Mouse (Mus musculus) ES-E14 (cell line): Measurements from ENCODE around the gene Spr. TPM values are rescaled to one million over a fixed set of nuclear protein-coding genes. Genes with fewer than 3 reads are reported as not detected.

Experiments used
- DNase-seq: peaks from one replicate; pipeline ENCODE4 v3.0.0-alpha.2; 2013; ENCODE audit warnings: low read depth, low spot score
- H3K27ac ChIP-seq: 2 replicates; pipeline ENCODE4 v1.5.1; 2012; ENCODE audit warnings: low read depth, mild to moderate bottlenecking, low read length, moderate library complexity, mixed read lengths; ENCODE audit not compliant: poor library complexity, insufficient read depth, severe bottlenecking
- H3K36me3 ChIP-seq: 2 replicates; pipeline ENCODE4 v1.6.1; 2012; ENCODE audit warnings: mild to moderate bottlenecking, low read length, moderate library complexity, mixed read lengths; ENCODE audit not compliant: control insufficient read depth, poor library complexity, insufficient read depth, severe bottlenecking
- H3K4me1 ChIP-seq, 2 experiments: fragments of 150-350 bp in 1 of 2; sonication (generic) in 1 of 2; 2 replicates each; pipeline ENCODE4 v1.6.1; 2012; ENCODE audit warnings: low read length in 2 of 2, mild to moderate bottlenecking in 1 of 2, mixed read lengths in 1 of 2; ENCODE audit not compliant: control insufficient read depth in 2 of 2, insufficient read depth in 2 of 2, poor library complexity in 1 of 2
- H3K4me3 ChIP-seq, 2 experiments: fragments of 150-350 bp in 1 of 2; sonication (generic) in 1 of 2; 2 replicates each; pipeline ENCODE4 v1.5.1; 2012; ENCODE audit warnings: low read length in 2 of 2, low read depth in 1 of 2, mild to moderate bottlenecking in 1 of 2, mixed read lengths in 1 of 2; ENCODE audit not compliant: insufficient read depth in 1 of 2, poor library complexity in 1 of 2, severe bottlenecking in 1 of 2
- H3K9ac ChIP-seq: 2 replicates; pipeline ENCODE4 v1.6.1; 2012; ENCODE audit warnings: low read depth, mild to moderate bottlenecking, low read length, mixed read lengths; ENCODE audit not compliant: poor library complexity, insufficient read depth, severe bottlenecking
- H3K9me3 ChIP-seq: fragments of 150-350 bp; sonication (generic); 2 replicates; pipeline ENCODE4 v1.6.1; 2012; ENCODE audit warnings: low read depth, mild to moderate bottlenecking, low read length; ENCODE audit not compliant: control insufficient read depth, insufficient read depth
- CHD2 ChIP-seq: IDR thresholded peaks from 2 replicates; pipeline ENCODE4 v1.6.1; 2014; ENCODE audit warnings: mild to moderate bottlenecking, low read depth, low read length, inconsistent platforms
- HCFC1 ChIP-seq: IDR thresholded peaks from 2 replicates; pipeline ENCODE4 v1.6.1; 2012; ENCODE audit warnings: low read length, inconsistent platforms, borderline replicate concordance; ENCODE audit not compliant: insufficient read depth
- MAFK ChIP-seq: IDR thresholded peaks from 2 replicates; pipeline ENCODE4 v1.6.1; 2014; ENCODE audit warnings: mild to moderate bottlenecking, low read depth, low read length, inconsistent platforms; ENCODE audit not compliant: insufficient read depth
- ZC3H11A ChIP-seq: IDR thresholded peaks from 2 replicates; pipeline ENCODE4 v1.6.1; 2012; ENCODE audit warnings: low read depth, mild to moderate bottlenecking, inconsistent platforms, low read length, borderline replicate concordance
- ZNF384 ChIP-seq: IDR thresholded peaks from 2 replicates; pipeline ENCODE4 v1.6.1; 2012; ENCODE audit warnings: low read depth, low read length, inconsistent platforms
- in situ Hi-C, 2 experiments: fragments of 600-800 bp; cut with MboI; formaldehyde crosslinking; loops; one replicate each; pipeline ENCODE4 v1.15.1; 2025; ENCODE audit warnings: low sequenced_read_pairs in 2 of 2, inconsistent platforms in 1 of 2; ENCODE audit not compliant: unreplicated experiment in 2 of 2
- total RNA-seq: library from RNA; depleted of rRNA; stranded (reverse); fragments of 300-350 nt; gene quantifications from 2 replicates; pipeline ENCODE4 v1.2.3, GENCODE M21; 2012; rRNA removed

Spr gene
- total RNA-seq, 1 experiment = 83.0 TPM

DNA sequence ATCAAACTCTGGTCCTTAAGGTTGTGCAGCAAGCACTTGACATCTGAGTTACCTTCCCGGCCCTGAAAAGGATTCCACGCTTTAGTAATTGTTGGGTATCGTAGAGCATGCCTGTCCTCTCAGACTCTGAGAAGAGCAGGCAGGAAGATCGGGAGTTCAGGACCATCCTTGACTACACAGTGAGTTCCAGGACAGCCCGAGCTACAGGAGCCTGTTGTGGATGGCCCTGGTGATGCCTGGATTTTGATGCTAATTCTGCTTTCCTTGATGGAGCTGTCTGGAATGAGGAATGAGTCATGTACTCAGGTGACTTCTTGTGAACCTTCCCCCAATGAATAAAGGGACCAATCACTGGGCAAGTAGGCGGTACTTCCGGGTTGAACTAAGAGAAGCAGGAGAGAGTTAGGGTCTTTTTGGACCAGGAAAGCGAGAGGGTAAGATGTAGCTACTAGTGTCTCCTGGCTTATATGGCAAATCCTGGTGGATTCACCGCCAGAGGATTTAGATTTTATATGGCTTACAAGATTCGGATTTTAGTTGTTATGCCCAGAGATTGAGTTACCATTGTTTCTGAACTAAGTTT is 32.4 kb downstream of the Spr start:
- DNase-seq = peak; percentile 69
- H3K36me3 ChIP-seq = no peaks in the 10 kb centered on the region
- H3K27ac ChIP-seq = peak overlapping the region; percentile 75
- TF ChIP-seq ZNF384 = no peak
- no peak for TF ChIP-seq HCFC1
- no peak for TF ChIP-seq CHD2
- no peak for TF ChIP-seq MAFK
- no peak for TF ChIP-seq ZC3H11A
- H3K9me3 ChIP-seq = no peaks in the 10 kb centered on the region; the same call in 1 of the 2 replicates
- H3K9ac ChIP-seq = peak overlapping the region; percentile 79
- peaks cover 2 to 9% of the 10 kb centered on the region in 2 experiments; a peak in 2 of 4 replicates for H3K4me1 ChIP-seq
- in situ Hi-C loops = no loop called here
- peak overlapping the region; percentile 58 to 78 for H3K4me3 ChIP-seq

DNA sequence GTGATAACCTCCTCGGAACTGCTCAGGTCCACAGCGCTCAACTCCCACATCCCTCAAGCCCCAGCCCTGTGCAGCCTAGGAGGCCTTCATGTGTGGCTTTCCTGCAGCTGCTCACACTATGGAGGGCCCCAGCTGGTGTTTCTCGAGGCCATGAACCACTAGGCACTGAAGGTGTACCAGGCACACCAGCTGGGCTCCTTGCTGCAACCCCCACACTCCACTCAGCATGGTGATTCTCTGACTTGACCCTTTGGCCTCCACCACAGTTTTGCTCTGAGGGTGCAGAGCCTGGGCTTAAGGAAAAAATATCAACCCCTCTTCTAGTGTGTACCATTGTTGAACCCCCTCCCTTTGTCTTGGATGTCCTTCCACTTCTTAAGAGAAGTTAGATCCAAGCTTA is 34.2 kb downstream of the Spr start:
- no peak overlapping the region for H3K4me3 ChIP-seq
- no peak for DNase-seq
- no peak for TF ChIP-seq MAFK
- TF ChIP-seq CHD2 = no peak
- TF ChIP-seq ZC3H11A = no peak
- no peak for TF ChIP-seq ZNF384
- TF ChIP-seq HCFC1 = no peak
- H3K4me1 ChIP-seq = peaks cover 2 to 9% of the 10 kb centered on the region in 2 experiments; a peak in 2 of 4 replicates
- no peak overlapping the region for H3K9ac ChIP-seq
- no peaks in the 10 kb centered on the region for H3K36me3 ChIP-seq
- H3K27ac ChIP-seq = no peak overlapping the region
- in situ Hi-C loops = no loop called here
- H3K9me3 ChIP-seq = no peaks in the 10 kb centered on the region

DNA sequence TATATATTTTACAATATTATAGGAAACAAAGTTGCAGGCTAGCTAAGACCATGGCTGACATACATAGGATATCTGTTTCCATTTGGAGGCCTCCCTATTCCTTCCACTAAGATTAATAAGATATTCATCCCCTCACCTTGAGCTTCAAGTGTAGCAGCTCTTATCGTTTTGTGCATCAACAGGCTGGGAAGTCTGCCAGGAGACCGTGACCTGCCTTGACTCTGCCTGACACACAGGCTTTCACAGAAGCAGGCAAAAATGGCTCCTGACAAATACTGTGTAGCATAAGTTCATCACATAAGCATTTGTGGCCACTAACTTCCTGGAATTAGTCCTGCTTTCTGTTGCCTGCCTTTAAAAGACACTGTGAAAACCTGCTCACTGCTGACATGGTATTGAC is 41.1 kb downstream of the Spr start:
- no peak overlapping the region for H3K27ac ChIP-seq
- no peak overlapping the region for H3K4me3 ChIP-seq
- in situ Hi-C loops = no loop called here
- no peaks in the 10 kb centered on the region for H3K4me1 ChIP-seq
- no peak for DNase-seq
- TF ChIP-seq CHD2 = no peak
- TF ChIP-seq MAFK = no peak
- TF ChIP-seq ZNF384 = no peak
- TF ChIP-seq ZC3H11A = no peak
- no peak for TF ChIP-seq HCFC1
- no peak overlapping the region for H3K9ac ChIP-seq
- H3K9me3 ChIP-seq = no peaks in the 10 kb centered on the region
- H3K36me3 ChIP-seq = no peaks in the 10 kb centered on the region

GRCm38 (mm10) chr6:85087425-85087824 is 50.1 kb downstream of the Spr start:
- peaks cover 0 to 2% of the 10 kb centered on the region in 2 experiments; a peak in 1 of 4 replicates for H3K4me1 ChIP-seq
- no peak for TF ChIP-seq ZNF384
- TF ChIP-seq HCFC1 = no peak
- TF ChIP-seq ZC3H11A = no peak
- TF ChIP-seq MAFK = no peak
- TF ChIP-seq CHD2 = no peak
- H3K9ac ChIP-seq = no peak overlapping the region
- H3K36me3 ChIP-seq = no peaks in the 10 kb centered on the region
- H3K9me3 ChIP-seq = no peaks in the 10 kb centered on the region
- DNase-seq = no peak
- in situ Hi-C loops = no loop called here
- no peak overlapping the region for H3K4me3 ChIP-seq
- no peak overlapping the region for H3K27ac ChIP-seq

DNA sequence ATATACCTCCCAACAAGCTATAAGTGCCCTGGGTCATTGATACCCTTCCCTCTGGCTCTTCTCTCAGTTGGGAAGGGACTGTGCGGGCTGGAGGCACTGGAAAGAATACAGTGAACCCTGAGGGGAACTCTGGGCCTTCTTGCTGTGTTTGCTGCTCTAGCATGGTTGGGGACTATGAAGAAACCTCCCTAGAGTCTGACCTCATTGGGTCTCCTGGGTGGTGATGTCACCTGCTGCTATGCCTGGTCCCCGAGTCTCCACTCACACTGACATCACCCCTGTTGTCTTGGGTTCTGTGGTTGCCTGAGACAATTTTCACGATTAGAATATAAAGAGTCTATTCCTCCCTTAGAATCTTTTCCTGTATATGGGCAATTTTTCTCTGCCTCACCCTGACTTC is 50.9 kb downstream of the Spr start:
- H3K9me3 ChIP-seq = no peaks in the 10 kb centered on the region
- no peak for DNase-seq
- H3K4me1 ChIP-seq = peaks cover 0 to 2% of the 10 kb centered on the region in 2 experiments; a peak in 1 of 4 replicates
- TF ChIP-seq ZC3H11A (no peak), MAFK (no peak), HCFC1 (no peak), CHD2 (no peak), ZNF384 (no peak)
- H3K27ac ChIP-seq = no peak overlapping the region
- H3K36me3 ChIP-seq = no peaks in the 10 kb centered on the region
- in situ Hi-C loops = no loop called here
- no peak overlapping the region for H3K9ac ChIP-seq
- H3K4me3 ChIP-seq = no peak overlapping the region

Other genes with a start within 250 kb of the Spr start
- gene Exoc6b, start 68.3 kb downstream of the Spr start, total RNA-seq = 18.1 and 19.8 TPM in 2 replicates
- 0.37 TPM in 1 of 2 replicates, not detected in the other for gene Emx1, start 49.7 kb upstream of the Spr start, total RNA-seq
- gene Sfxn5, start 195.7 kb upstream of the Spr start, total RNA-seq = 4.9 and 5.8 TPM in 2 replicates
- gene Rab11fip5, start 236.9 kb upstream of the Spr start, total RNA-seq = 10.7 and 13.4 TPM in 2 replicates